Mouse (Mus musculus): ENCODE data around the gene 1700003F12Rik. TPM values are rescaled to one million over a fixed set of nuclear protein-coding genes. Genes with fewer than 3 reads are reported as not detected.

The 1700003F12Rik gene
- polyA plus RNA-seq, 1 experiment from 2014 or later = 0.80 TPM

DNA sequence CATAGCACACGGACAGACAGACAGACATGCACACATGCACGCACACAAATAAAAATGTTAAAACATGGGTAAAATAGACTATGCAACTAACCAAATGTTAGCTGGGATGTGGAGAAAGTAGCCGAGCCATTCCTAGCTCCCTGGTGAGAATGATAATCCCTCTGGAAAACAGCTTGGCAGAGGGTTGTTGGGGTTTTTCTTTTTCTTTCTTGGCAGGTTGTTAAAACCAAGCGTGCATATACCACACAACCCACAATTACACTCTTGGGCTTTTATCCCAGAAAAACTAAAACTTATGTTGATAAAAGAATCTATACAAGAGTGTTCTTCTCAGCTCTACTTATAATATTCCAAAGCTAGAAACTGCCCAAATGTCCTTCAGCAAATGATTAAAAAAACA is 42.2 kb downstream of the 1700003F12Rik start:
- no peak for TF ChIP-seq CTCF (IDR thresholded peaks at IDR 0.05; ENCODE audit: low read depth)
- WGBS = 87% methylated on average over 4 of the region's 4 CpGs

DNA sequence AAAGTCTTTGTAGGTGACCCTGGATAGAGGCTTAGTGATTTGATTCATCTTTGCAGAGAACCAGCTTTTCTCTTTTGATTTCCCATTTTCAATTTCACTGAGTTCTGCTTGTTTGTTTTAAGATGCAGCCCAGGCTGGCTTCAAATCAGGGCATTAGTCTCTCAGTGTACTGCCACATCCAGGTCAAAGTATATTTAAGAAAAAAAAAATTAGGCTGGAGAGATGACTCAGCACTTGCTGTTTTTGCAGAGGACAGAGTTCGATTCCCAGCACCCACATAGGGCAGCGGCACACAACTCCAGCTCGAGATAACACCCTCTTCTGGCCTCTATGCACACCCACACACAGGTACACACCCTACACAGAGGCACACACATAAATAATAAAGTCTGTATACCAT is 44.4 kb downstream of the 1700003F12Rik start:
- Histone ChIP-seq H3K27me3 (ENCODE audit: insufficient read depth, low read length) (no peaks in the 10 kb centered on the region), H3K4me1 (replicated peaks; ENCODE audit: insufficient read depth, low read length) (no peaks in the 10 kb centered on the region), H3K4me3 (replicated peaks; ENCODE audit: low read depth, low read length) (no peak overlapping the region), H3K9ac (ENCODE audit: low read depth, low read length) (no peak overlapping the region), H3K36me3 (ENCODE audit: insufficient read depth, low read length) (peaks cover 19% of the 10 kb centered on the region), H3K4me2 (ENCODE audit: low read length) (no peak overlapping the region), H3K9me3 (replicated peaks; ENCODE audit: low read length) (no peaks in the 10 kb centered on the region), H3K27ac (no peak overlapping the region)
- DNase-seq (ENCODE audit: low spot score) = no peak
- TF ChIP-seq CTCF (IDR thresholded peaks at IDR 0.05; ENCODE audit: low read depth) = no peak
- no peak for ATAC-seq (replicated peaks; ENCODE audit: low FRiP score, low read depth)
- 84% methylated on average over 3 of the region's 3 CpGs for WGBS

More for the DNA sequence above, 42.2 kb downstream of the 1700003F12Rik start:
- Histone ChIP-seq H3K4me2 (ENCODE audit: low read length) (no peak overlapping the region), H3K4me3 (replicated peaks; ENCODE audit: low read depth, low read length) (no peak overlapping the region), H3K9me3 (replicated peaks; ENCODE audit: low read length) (no peaks in the 10 kb centered on the region), H3K4me1 (replicated peaks; ENCODE audit: insufficient read depth, low read length) (no peaks in the 10 kb centered on the region), H3K27ac (no peak overlapping the region), H3K27me3 (ENCODE audit: insufficient read depth, low read length) (no peaks in the 10 kb centered on the region), H3K9ac (ENCODE audit: low read depth, low read length) (no peak overlapping the region), H3K36me3 (ENCODE audit: insufficient read depth, low read length) (peaks cover 14% of the 10 kb centered on the region; the same call in 1 of the 2 replicates)
- DNase-seq (ENCODE audit: low spot score) (no peak), ATAC-seq (replicated peaks; ENCODE audit: low FRiP score, low read depth) (no peak)

DNA sequence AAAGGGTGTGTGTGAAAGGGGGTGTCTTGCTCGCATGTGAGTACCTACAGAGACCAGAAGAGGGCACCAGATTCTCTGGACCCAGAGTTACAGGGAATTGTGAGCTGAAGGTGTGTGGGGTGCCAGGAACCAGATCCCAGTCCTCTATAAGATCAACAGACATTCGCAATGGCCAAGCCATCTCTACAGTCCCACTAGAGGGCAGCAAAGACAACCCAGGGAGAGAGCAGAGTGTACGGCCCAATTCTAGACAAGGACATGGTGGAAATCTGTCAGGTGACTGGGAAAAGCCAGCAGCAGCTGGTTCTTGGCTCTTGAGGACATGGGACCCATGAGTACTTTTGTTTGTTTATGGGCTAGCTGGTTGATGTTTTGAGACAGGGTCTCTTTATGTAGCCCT is 46.1 kb downstream of the 1700003F12Rik start:
- no peak overlapping the region for H3K9ac ChIP-seq (ENCODE audit: low read depth, low read length)
- H3K27ac ChIP-seq = no peak overlapping the region
- DNase-seq (ENCODE audit: low spot score) (peak; percentile 38), ATAC-seq (replicated peaks; ENCODE audit: low FRiP score, low read depth) (no peak)
- WGBS = 65% methylated on average over 3 of the region's 3 CpGs
- no peak overlapping the region for H3K4me2 ChIP-seq (ENCODE audit: low read length)
- no peaks in the 10 kb centered on the region for H3K4me1 ChIP-seq (replicated peaks; ENCODE audit: insufficient read depth, low read length)
- no peak overlapping the region for H3K4me3 ChIP-seq (replicated peaks; ENCODE audit: low read depth, low read length)
- H3K27me3 ChIP-seq (ENCODE audit: insufficient read depth, low read length) = no peaks in the 10 kb centered on the region
- H3K9me3 ChIP-seq (replicated peaks; ENCODE audit: low read length) = no peaks in the 10 kb centered on the region
- TF ChIP-seq CTCF (IDR thresholded peaks at IDR 0.05; ENCODE audit: low read depth) = peak; percentile 69
- H3K36me3 ChIP-seq (ENCODE audit: insufficient read depth, low read length) = peaks cover 14% of the 10 kb centered on the region

DNA sequence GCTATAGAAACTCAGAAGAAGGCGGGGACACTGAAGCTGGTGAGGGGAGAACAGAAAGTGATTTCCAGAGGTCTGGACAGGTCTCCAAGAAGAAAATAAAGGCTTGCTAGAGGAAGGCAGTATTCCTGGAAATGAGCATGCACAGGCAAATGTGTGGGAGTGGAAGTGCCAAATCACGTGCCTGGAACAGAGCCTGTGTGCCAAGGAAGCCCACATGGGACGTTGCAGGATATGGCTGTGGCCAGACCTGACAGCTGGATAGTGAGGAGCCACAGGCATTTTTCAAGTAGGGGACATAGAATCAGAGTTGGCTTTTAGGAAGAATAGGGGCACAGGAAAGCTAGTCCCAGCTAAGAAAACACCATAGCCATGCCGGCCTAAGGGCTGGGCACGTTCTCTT is 48.9 kb downstream of the 1700003F12Rik start:
- H3K4me2 ChIP-seq (ENCODE audit: low read length) = no peak overlapping the region
- H3K36me3 ChIP-seq (ENCODE audit: insufficient read depth, low read length) = peaks cover 14% of the 10 kb centered on the region
- no peaks in the 10 kb centered on the region for H3K27me3 ChIP-seq (ENCODE audit: insufficient read depth, low read length)
- no peak overlapping the region for H3K4me3 ChIP-seq (replicated peaks; ENCODE audit: low read depth, low read length)
- H3K9ac ChIP-seq (ENCODE audit: low read depth, low read length) = no peak overlapping the region
- WGBS = 61% methylated on average over 5 of the region's 5 CpGs
- ATAC-seq (replicated peaks; ENCODE audit: low FRiP score, low read depth) (no peak), DNase-seq (ENCODE audit: low spot score) (no peak)
- H3K27ac ChIP-seq = no peak overlapping the region
- no peak for TF ChIP-seq CTCF (IDR thresholded peaks at IDR 0.05; ENCODE audit: low read depth)
- no peaks in the 10 kb centered on the region for H3K4me1 ChIP-seq (replicated peaks; ENCODE audit: insufficient read depth, low read length)
- no peaks in the 10 kb centered on the region for H3K9me3 ChIP-seq (replicated peaks; ENCODE audit: low read length)

DNA sequence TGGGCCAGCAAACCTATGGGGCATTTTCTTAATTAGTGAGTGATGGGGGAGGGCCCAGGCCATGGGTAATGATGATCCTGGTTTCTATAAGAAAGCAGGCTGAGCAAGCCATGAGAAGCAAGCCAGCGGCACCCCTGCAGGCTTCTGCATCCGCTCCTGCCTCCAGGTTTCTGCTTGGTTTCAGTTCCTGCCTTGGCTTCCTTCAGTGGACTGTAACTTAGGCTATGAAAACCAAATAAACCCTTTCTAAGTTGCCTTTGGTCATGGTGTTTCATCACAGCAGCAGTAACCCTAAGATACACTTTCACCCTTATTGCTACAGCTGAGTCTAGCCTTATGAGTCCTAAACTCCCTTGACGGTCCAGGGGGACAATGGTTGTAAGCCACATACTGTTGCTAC is 50.5 kb downstream of the 1700003F12Rik start:
- 93% methylated on average over 3 of the region's 3 CpGs for WGBS
- Histone ChIP-seq H3K27ac (no peak overlapping the region), H3K4me3 (replicated peaks; ENCODE audit: low read depth, low read length) (no peak overlapping the region), H3K9ac (ENCODE audit: low read depth, low read length) (no peak overlapping the region), H3K4me2 (ENCODE audit: low read length) (no peak overlapping the region), H3K36me3 (ENCODE audit: insufficient read depth, low read length) (peaks cover 14% of the 10 kb centered on the region), H3K4me1 (replicated peaks; ENCODE audit: insufficient read depth, low read length) (0 out of 2 replicates have a peak, but pooled peaks cover under 1% of the 10 kb centered on the region), H3K27me3 (ENCODE audit: insufficient read depth, low read length) (no peaks in the 10 kb centered on the region), H3K9me3 (replicated peaks; ENCODE audit: low read length) (no peaks in the 10 kb centered on the region)
- ATAC-seq (replicated peaks; ENCODE audit: low FRiP score, low read depth) = no peak
- TF ChIP-seq CTCF (IDR thresholded peaks at IDR 0.05; ENCODE audit: low read depth) = no peak
- DNase-seq (ENCODE audit: low spot score) = no peak

Other genes with a start within 250 kb of the 1700003F12Rik start
- gene Bpifb9b, start 239.9 kb upstream of the 1700003F12Rik start, polyA plus RNA-seq (2015; fragmentation: Nextera tagmentation; extraction: Ambion mirVana) = not detected in 2 replicates
- 13.9 and 25.2 TPM in 2 replicates for gene Cdk5rap1, start 174.1 kb upstream of the 1700003F12Rik start, polyA plus RNA-seq (2015; fragmentation: Nextera tagmentation; extraction: Ambion mirVana)
- 16.8 and 16.9 TPM in 2 replicates for gene Snta1, start 139.0 kb upstream of the 1700003F12Rik start, polyA plus RNA-seq (2015; fragmentation: Nextera tagmentation; extraction: Ambion mirVana)
- gene Cbfa2t2, start 110.6 kb upstream of the 1700003F12Rik start, polyA plus RNA-seq (2015; fragmentation: Nextera tagmentation; extraction: Ambion mirVana) = 23.6 and 26.0 TPM in 2 replicates
- 0.09 TPM in 1 of 2 replicates, not detected in the other for gene Actl10, start 4.7 kb downstream of the 1700003F12Rik start, polyA plus RNA-seq (2015; fragmentation: Nextera tagmentation; extraction: Ambion mirVana)
- gene Necab3, start 11.8 kb downstream of the 1700003F12Rik start, polyA plus RNA-seq (2015; fragmentation: Nextera tagmentation; extraction: Ambion mirVana) = 0.58 and 0.97 TPM in 2 replicates
- gene E2f1, start 22.8 kb downstream of the 1700003F12Rik start, polyA plus RNA-seq (2015; fragmentation: Nextera tagmentation; extraction: Ambion mirVana) = 9.5 and 9.6 TPM in 2 replicates
- 37.3 and 37.9 TPM in 2 replicates for gene Pxmp4, start 56.6 kb downstream of the 1700003F12Rik start, polyA plus RNA-seq (2015; fragmentation: Nextera tagmentation; extraction: Ambion mirVana)
- 0.80 and 0.82 TPM in 2 replicates for gene Zfp341, start 66.2 kb downstream of the 1700003F12Rik start, polyA plus RNA-seq (2015; fragmentation: Nextera tagmentation; extraction: Ambion mirVana)
- 0.42 and 0.71 TPM in 2 replicates for gene 4930519P11Rik, start 66.4 kb downstream of the 1700003F12Rik start, polyA plus RNA-seq (2015; fragmentation: Nextera tagmentation; extraction: Ambion mirVana)
- gene Chmp4b, start 104.6 kb downstream of the 1700003F12Rik start, polyA plus RNA-seq (2015; fragmentation: Nextera tagmentation; extraction: Ambion mirVana) = 30.0 and 34.7 TPM in 2 replicates
- gene Gm14214, start 222.9 kb downstream of the 1700003F12Rik start, polyA plus RNA-seq (2015; fragmentation: Nextera tagmentation; extraction: Ambion mirVana) = not detected in 2 replicates
- 31.6 and 33.7 TPM in 2 replicates for gene Raly, start 244.0 kb downstream of the 1700003F12Rik start, polyA plus RNA-seq (2015; fragmentation: Nextera tagmentation; extraction: Ambion mirVana)
- gene a, start 244.3 kb downstream of the 1700003F12Rik start, polyA plus RNA-seq (2015; fragmentation: Nextera tagmentation; extraction: Ambion mirVana) = 0.42 and 1.1 TPM in 2 replicates